Mouse (Mus musculus): ENCODE data around the gene Gm31371.
A peak's percentile ranks its signal among the peaks of the same experiment; 100 is the strongest.
"Not testable (repeated sequence)": the region's sequence is repeated elsewhere in the genome, so short reads cannot be mapped to it uniquely, and the experiment has no call there.

Gm31371 gene

DNA sequence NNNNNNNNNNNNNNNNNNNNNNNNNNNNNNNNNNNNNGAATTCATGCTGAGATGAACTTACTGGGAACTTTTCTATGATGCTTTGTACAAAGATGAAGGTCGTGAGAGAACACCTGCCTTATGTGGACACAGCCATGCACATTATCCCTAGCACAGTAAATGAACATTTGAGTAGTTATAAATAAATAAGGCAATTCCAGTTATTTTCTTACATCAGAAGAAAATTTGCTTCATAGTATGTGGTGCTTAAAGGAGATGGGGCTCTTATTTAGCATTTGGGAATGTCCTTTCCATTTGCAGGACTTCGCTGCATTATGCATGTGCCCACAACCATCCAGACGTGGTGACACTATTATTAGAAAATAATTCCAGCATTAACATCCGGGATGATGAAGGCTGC lies at the start of gene Gm31371:
TSS of gene Gm31371 (plus strand) at position 301 of the 400 bp plus-strand sequence.
- DNase-seq = not testable (repeated sequence)

DNA sequence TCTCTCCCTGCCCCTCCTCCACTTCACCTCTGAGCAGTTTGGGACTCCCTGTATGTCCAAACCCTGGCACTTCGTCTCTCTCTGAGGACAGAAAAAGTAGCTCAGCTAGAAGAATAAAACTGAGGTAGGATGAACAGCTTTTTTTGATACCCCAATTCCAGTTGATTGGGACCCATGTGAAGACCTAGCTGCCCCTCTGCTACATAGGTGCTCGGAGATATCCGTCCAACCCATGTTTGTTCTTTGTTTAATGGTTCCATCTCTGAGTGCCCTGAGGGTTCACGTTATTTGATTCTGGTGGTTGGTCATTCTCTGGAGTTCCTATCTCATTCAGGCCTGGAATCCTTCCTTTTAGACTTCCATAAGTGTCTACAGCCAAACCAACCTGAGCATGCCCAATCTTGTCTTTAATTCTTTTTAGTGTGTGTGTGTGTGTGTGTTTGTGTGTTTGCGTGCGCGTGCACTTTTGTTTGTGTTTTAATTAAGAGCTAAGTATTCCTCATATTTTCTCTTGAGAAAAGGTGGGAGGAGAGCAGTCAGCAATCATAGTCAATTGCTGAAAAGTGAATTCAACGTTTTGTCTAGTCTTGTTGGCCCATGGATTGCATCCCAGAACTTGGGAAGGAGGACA lies 3.3 kb downstream of the Gm31371 start:
- not testable (repeated sequence) for DNase-seq

DNA sequence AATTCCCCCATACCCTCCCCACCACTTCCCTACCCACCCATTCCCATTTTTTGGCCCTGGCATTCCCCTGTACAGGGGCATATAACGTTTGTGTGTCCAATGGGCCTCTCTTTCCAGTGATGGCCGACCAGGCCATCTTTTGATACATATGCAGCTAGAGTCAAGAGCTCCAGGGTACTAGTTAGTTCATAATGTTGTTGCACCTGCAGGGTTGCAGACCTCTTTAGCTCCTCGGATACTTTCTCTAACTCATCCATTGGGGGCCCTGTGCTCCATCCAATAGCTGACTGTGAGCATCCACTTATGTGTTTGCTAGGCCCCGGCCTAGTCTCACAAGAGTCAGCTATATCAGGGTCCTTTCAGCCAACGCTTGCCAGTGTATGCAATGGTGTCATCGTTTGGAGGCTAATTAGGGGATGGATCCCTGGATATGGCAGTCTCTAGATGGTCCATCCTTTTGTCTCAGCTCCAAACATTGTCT lies 5.7 kb downstream of the Gm31371 start:
- not testable (repeated sequence) for DNase-seq

GRCm38 (mm10) chr8:19919086-19919485 lies 15.9 kb downstream of the Gm31371 start:
- not testable (repeated sequence) for DNase-seq

- DNase-seq = peak; percentile 15
These were observed 31.1 kb downstream of the Gm31371 start for GRCm38 (mm10) chr8:19934274-19934673.

DNA sequence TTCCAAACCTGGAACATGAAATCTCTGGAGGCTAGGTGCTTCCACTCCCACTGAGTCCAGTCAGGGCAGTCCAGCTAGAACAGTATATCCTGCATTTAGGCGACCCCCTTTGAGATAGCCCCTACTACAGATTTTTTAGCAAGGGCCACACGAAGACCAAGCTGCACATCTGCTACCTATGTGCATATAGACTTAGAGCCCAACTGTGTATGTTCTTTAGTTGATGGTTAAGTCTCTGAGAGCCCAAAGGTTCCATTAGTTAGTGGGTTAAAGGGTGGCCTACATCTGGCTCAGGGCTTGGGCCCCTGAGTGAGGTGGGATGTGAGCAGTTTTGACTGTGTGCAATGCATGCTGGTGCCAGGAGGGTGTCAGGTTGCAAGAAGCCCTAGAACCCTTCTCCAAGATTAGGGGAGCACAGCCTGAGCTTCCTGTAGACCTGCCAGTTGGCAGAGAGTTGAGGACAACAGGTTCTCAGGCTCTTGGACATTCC lies 32.4 kb downstream of the Gm31371 start:
- peak; percentile 9 for DNase-seq

GRCm38 (mm10) chr8:19960935-19961334 lies 57.7 kb downstream of the Gm31371 start:
- no peak for DNase-seq

DNA sequence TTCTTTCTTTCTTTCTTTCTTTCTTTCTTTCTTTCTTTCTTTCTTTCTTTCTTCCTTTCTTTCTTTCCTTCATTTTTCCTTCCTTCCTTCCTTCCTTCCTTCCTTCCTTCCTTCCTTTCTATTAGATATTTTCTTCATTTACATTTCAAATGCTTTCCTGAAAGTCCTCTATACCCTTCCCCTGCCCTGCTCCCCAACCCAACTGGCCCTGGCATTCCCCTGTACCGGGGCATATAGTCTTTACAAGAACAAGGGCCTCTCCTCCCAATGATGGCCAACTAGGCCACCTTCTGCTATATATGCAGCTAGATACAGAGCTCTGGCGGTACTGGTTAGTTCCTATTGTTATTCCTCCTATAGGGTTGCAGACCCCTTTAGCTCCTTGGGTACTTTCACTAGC lies 60.6 kb downstream of the Gm31371 start:
- not testable (repeated sequence) for DNase-seq

DNA sequence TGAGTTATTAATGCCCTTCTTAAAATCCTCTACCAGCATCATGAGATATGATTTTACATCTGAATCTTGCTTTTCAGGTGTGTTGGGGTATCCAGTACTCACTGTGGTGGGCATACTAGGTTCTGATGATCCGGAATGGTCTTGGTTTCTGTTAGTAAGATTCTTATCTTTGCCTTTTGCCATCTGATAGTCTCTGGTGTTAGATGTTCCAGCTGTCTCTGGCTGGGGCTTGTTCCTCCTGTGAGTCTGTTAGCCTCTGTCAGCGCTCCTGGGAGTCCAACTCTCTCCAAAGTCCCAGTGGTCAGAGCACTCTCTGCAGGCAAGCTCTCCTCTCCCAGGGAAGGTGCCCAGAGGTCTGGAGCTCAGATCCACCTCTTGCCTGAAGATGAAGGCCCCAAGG lies 65.0 kb downstream of the Gm31371 start:
- peak; percentile 21 for DNase-seq

GRCm38 (mm10) chr8:19975237-19975636 lies 72.0 kb downstream of the Gm31371 start:
- not testable (repeated sequence) for DNase-seq
